Mouse (Mus musculus): ENCODE results near the gene Olfr93.
"Not testable (repeated sequence)": the region's sequence is repeated elsewhere in the genome, so short reads cannot be mapped to it uniquely, and the experiment has no call there.

The Olfr93 gene

DNA sequence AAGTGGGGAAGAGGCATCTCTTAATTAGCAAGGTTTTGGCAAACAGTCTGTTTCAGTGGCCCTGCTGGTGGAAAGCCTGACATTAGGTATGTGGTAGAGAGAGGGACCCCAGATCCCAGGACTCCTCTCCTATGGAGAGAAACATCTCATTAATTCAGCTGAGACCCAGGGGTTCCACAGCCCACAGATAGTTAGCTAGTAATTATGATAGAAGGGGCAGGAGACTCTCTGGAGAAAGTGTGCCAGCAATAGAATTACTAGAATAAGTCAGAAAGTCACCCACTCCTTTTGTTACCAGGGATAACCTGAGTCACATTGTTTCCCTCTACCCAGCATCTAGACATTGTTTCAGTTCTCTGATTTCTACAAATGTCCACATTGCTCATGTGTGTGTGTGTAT is at the start of gene Olfr93:
Olfr93 (minus strand) TSS at position 101 of the 400 bp plus-strand sequence.
- DNase-seq (ENCODE audit: low read depth, low spot score), result no peak

DNA sequence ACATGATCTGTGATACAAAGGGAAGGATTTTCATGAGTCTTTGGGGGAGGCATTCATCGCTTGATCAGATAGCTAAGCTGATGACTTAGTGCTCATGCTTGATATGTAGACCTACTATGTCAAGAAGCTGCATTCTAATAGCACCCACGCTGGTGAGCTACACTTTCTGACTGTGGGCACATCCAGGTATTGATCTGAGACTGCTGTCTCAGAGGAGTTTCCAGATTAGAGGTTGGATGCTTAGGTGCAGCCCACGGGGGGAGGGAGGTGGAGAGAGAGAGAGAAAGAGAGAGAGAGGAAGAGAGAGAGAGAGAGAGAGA is 42.6 kb upstream of the Olfr93 start:
- no peak for DNase-seq (ENCODE audit: low read depth, low spot score)

GRCm38 (mm10) chr17:37203206-37203916 is 42.1 kb upstream of the Olfr93 start:
- DNase-seq (ENCODE audit: low read depth, low spot score), result peak; percentile 62

GRCm38 (mm10) chr17:37200894-37201293 is 39.6 kb upstream of the Olfr93 start, which contains the start of gene Olfr94:
TSS of gene Olfr94 (minus strand) at chr17:37200994.
- no peak for DNase-seq (ENCODE audit: low read depth, low spot score)

DNA sequence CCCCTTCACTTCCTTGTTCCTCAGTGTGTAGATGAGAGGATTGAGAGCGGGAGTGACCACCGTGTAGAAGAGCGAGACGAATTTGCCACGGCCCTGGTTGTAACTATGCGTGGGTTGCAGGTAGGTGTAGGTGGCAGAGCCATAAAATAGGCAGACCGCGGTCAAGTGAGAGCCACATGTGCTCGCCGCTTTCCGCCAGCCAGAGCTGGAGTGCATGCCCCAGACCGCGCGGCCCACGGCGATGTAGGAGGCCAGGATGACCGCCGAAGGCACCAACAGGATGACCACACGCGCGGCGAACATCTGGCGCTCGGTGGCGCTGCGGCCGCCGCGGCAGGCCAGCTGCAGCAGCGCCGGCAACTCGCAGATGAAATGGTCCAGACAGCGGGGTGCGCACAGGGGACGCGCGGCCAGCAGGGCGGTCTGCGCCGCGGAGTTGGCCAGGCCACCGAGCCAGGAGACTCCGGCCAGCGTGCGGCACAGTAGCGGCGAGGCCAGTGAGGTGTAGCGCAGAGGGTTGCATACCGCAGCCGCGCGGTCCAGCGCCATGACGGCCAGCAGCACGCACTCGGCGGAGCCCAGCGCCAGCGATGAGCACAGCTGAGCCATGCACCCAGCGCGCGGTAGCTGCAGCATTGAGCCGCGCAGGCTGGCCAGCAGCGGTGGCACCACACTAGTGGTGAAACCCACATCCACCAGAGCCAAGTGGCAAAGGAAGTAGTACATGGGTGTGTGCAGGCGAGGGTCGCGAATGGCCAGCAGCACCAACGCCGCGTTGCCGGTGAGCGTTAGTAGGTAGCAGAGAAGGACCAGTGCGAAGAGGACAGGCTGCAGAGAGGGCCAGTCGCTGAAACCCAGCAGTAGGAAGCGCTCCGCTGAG is 35.8 kb upstream of the Olfr93 start:
- DNase-seq (ENCODE audit: low read depth, low spot score), result peak; percentile 8

- DNase-seq (ENCODE audit: low read depth, low spot score), result no peak
Observed at GRCm38 (mm10) chr17:37194782-37195181, 33.5 kb upstream of the Olfr93 start.

DNA sequence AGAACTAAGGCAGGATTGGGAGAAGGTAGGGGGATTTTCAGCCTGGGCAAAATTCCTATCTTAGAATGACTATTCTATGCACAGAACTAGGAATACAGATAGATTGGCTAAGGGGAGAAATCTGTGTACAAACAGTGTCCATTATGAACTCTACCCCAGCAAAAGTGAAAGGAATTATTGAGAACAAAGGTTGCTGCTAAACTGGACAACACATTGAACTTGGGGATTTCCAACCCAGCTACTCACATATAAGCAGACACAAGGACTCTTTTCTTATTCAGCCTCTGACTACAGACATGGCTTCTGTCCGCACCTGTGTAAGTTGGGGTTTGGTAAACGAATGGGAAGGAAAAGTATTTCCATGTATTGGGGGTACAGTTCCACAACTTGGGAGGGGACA is 32.4 kb upstream of the Olfr93 start, which contains the start of gene Ubd:
Ubd (plus strand) TSS at position 237 of the 400 bp plus-strand sequence.
- no peak for DNase-seq (ENCODE audit: low read depth, low spot score)

- no peak for DNase-seq (ENCODE audit: low read depth, low spot score)
Observed at GRCm38 (mm10) chr17:37193032-37193431, 31.7 kb upstream of the Olfr93 start.

- DNase-seq (ENCODE audit: low read depth, low spot score), result no peak
Observed at GRCm38 (mm10) chr17:37190711-37191110, 29.4 kb upstream of the Olfr93 start.

GRCm38 (mm10) chr17:37185474-37185873 is 24.2 kb upstream of the Olfr93 start:
- DNase-seq (ENCODE audit: low read depth, low spot score), result no peak

DNA sequence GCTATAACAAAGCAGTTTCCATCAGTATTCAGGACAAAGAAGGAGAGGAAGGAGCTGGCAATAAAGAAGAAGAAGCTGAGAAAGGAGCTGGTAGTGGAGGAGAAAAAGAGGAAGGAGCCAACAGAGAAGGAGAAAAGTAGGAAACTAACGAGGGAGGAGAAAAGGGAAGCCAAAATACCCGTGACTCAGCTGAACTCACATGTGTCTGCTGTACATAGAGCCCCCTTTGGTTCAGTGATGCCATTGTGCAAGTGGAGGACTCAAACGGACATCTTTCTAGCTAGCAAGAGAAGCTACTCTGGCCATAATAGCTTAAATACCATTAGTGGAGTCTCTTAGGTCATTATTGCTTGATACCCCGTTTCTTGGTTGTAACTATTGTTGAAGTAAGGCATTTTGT is 29.9 kb downstream of the Olfr93 start:
- DNase-seq (ENCODE audit: low read depth, low spot score), result not testable (repeated sequence)

DNA sequence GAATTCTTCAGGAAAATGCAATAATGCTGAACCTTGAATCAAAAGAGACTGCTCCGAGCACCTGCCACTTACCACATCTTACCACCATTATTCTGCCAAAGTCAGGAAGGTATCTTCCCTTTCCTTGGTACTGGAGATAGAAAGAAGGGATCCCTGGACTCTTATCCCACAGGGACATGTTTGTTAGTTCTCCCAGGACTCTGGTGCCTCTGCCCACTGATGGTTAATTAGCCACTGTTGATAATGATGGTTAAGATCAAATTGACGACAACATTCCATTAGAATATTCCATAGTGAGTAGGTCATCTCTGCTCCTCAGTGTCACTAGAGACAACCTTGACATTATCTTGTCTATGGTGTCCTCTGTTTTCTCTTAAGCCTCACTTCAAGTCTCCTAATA is 41.3 kb downstream of the Olfr93 start, which contains the start of gene Olfr92:
Olfr92 (minus strand) TSS at position 101 of the 400 bp plus-strand sequence.
- no peak for DNase-seq (ENCODE audit: low read depth, low spot score)

GRCm38 (mm10) chr17:37098178-37098577 is 63.1 kb downstream of the Olfr93 start, which contains the start of gene Olfr91:
TSS of gene Olfr91 (minus strand) at chr17:37098278.
- no peak for DNase-seq (ENCODE audit: low read depth, low spot score)

- DNase-seq (ENCODE audit: low read depth, low spot score), result no peak
Observed at GRCm38 (mm10) chr17:37093289-37093688, 68.0 kb downstream of the Olfr93 start.

DNA sequence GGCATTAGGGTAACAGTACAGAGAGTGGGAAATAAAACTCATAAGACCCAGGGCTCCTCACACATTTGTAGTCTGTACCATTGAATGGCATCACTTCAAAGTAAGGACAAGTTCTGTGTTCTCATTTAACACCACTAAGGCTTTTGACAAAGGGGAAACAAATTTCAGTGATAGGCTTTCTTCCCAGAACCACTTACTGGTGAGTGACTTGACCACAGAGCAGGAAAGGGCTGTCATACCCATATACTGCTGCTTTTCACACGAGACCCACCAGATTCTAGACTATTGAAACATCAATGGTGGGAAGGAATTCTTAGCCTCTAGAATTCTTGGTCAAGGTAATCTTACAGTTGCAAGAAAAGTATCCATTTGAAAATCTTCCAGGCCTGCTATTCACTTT is 69.1 kb downstream of the Olfr93 start:
- no peak for DNase-seq (ENCODE audit: low read depth, low spot score)

Measured in brain, embryonic 18.5 days (tissue).